Mouse (Mus musculus) effector memory CD4-positive, alpha-beta T cell, adult 7 months (primary cell): Measurements from ENCODE around the gene Fam216b. TPM values are rescaled to one million over a fixed set of nuclear protein-coding genes. Genes with fewer than 3 reads are reported as not detected.

ENCODE experiments used
- polyA plus RNA-seq: library from polyadenylated mRNA; unstranded; fragments of 100-300 nt; shearing (Covaris generic); gene quantifications from one replicate; pipeline ENCODE4 v1.2.1, GENCODE M21; 2017

Fam216b gene
- not detected for polyA plus RNA-seq

GRCm38 (mm10) chr14:78088907-78089306 is at the start of gene Fam216b:
Fam216b (minus strand) TSS chr14:78089007.

Other genes with a start within 250 kb of the Fam216b start
- 343 TPM for gene Dnajc15, start 213.9 kb downstream of the Fam216b start, polyA plus RNA-seq
- 217 TPM for gene Epsti1, start 184.8 kb downstream of the Fam216b start, polyA plus RNA-seq
- gene Tnfsf11, start 219.0 kb upstream of the Fam216b start, polyA plus RNA-seq: 70.1 TPM